Mouse (Mus musculus) stomach, embryonic 14.5 days (tissue): Measurements from ENCODE around the gene Ubald2. TPM values are rescaled to one million over a fixed set of nuclear protein-coding genes. Genes with fewer than 3 reads are reported as not detected.
A peak's percentile ranks its signal among the peaks of the same experiment; 100 is the strongest.

Experiments used
- ATAC-seq: fragments of 200-750 bp; cut with Nextera tagmentation; 2 replicates; pipeline ENCODE4 v1.8.0; 2017; ENCODE audit warnings: low read depth, moderate TSS enrichment; ENCODE audit not compliant: insufficient number of reproducible peaks, insufficient read depth, low FRiP score
- H3K27ac ChIP-seq: fragments of 300-500 bp; sonication (generic); 2 replicates; pipeline ENCODE4 v1.5.1; 2014; ENCODE audit warnings: mild to moderate bottlenecking, low read length, moderate library complexity, mixed read lengths
- H3K27me3 ChIP-seq: fragments of 300-500 bp; sonication (generic); 2 replicates; pipeline ENCODE4 v1.6.1; 2014; ENCODE audit warnings: low read length, control low read depth, mixed read lengths; ENCODE audit not compliant: control insufficient read depth, insufficient read depth
- H3K36me3 ChIP-seq: fragments of 300-500 bp; sonication (generic); 2 replicates; pipeline ENCODE4 v1.6.1; 2014; ENCODE audit warnings: mild to moderate bottlenecking, control low read depth, low read length, moderate library complexity, mixed read lengths; ENCODE audit not compliant: control insufficient read depth, insufficient read depth
- H3K4me1 ChIP-seq: fragments of 300-500 bp; sonication (generic); 2 replicates; pipeline ENCODE4 v1.6.1; 2014; ENCODE audit warnings: low read length, control low read depth, mixed read lengths; ENCODE audit not compliant: control insufficient read depth, insufficient read depth
- H3K4me2 ChIP-seq: fragments of 300-500 bp; sonication (generic); replicated peaks from 2 replicates; pipeline ENCODE4 v1.6.1; 2014; ENCODE audit warnings: low read depth, low read length, control low read depth
- H3K4me3 ChIP-seq: fragments of 300-500 bp; sonication (generic); 2 replicates; pipeline ENCODE4 v1.5.1; 2014; ENCODE audit warnings: low read depth, low read length, control low read depth
- H3K9ac ChIP-seq: fragments of 300-500 bp; sonication (generic); replicated peaks from 2 replicates; pipeline ENCODE4 v1.6.1; 2014; ENCODE audit warnings: low read depth, mild to moderate bottlenecking, control low read depth, low read length, moderate library complexity, mixed read lengths
- H3K9me3 ChIP-seq: fragments of 300-500 bp; sonication (generic); 2 replicates; pipeline ENCODE4 v1.6.1; 2016; ENCODE audit warnings: low read depth, low read length, control low read depth; ENCODE audit not compliant: control insufficient read depth
- WGBS: fragments of 180-500 bp; shearing (Covaris S2); extraction: QIAGEN DNeasy Blood & Tissue Kit; methylation state at CpG from one replicate; pipeline ENCODE4 v1.1.7; 2014; 5-methylcytosine and 5-hydroxymethylcytosine counted together
- polyA plus RNA-seq: library from polyadenylated mRNA; unstranded; fragments of >200 nt; fragmentation: Nextera tagmentation; extraction: Ambion mirVana; gene quantifications from 2 replicates; pipeline ENCODE4 v1.2.1, GENCODE M21; 2014

The Ubald2 gene
- polyA plus RNA-seq, 1 experiment from 2014 or later, result 56.1 TPM

DNA sequence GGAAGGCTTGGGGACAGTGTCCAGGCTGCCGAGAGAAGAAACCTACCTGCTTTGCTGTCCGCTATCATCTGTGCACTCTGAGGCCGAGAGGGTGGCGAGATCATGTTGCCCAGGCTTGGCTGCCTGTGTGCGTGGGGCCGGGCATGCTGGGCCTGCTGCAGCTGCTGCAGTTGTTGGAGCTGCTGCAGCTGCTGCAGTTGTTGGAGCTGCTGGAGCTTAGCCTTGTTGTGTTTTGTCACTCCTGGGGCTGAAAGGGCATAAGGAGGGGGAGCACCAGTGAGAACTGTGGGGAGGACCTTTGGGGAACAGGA is 8.9 kb downstream of the Ubald2 start:
- ATAC-seq, result no peak
- H3K9ac ChIP-seq, result no peak overlapping the region
- H3K4me3 ChIP-seq, result no peak overlapping the region
- H3K27ac ChIP-seq, result no peak overlapping the region
- H3K27me3 ChIP-seq, result no peaks in the 10 kb centered on the region
- H3K4me1 ChIP-seq, result no peaks in the 10 kb centered on the region
- H3K36me3 ChIP-seq, result peaks cover 9% of the 10 kb centered on the region
- 69% methylated on average over 6 of the region's 6 CpGs for WGBS
- H3K4me2 ChIP-seq, result no peak overlapping the region
- H3K9me3 ChIP-seq, result no peaks in the 10 kb centered on the region

- Histone ChIP-seq H3K27me3 (no peaks in the 10 kb centered on the region), H3K4me1 (no peaks in the 10 kb centered on the region), H3K36me3 (peaks cover 8% of the 10 kb centered on the region), H3K27ac (no peak overlapping the region), H3K4me2 (no peak overlapping the region), H3K9ac (no peak overlapping the region), H3K9me3 (no peaks in the 10 kb centered on the region), H3K4me3 (no peak overlapping the region)
- WGBS, result 85% methylated on average over 6 of the region's 6 CpGs
- no peak for ATAC-seq
Measured at GRCm38 (mm10) chr11:116443311-116443710, 9.4 kb downstream of the Ubald2 start.

DNA sequence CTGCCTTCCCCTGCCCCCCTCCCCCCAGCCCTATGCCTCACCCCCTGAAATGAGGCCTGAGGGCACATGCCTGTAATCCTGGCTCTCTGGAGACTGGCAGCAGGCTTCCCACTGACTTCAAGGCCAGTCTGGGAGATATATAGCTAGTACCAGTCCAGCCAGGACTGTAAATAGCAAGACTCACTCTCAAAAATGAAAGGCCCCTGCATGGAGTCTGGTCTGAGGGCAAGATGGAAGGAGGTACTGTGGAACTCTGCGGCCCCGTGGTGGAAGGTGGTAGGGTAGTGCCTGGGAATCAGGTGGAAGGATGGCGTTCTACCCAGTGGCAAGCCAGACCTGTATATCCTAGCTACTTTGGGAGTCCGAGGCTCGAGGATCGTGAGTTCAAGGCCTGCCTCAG is 10.0 kb downstream of the Ubald2 start:
- 94% methylated on average over 6 of the region's 6 CpGs for WGBS
- no peak for ATAC-seq
- peaks cover 7% of the 10 kb centered on the region for H3K36me3 ChIP-seq
- H3K27me3 ChIP-seq, result no peaks in the 10 kb centered on the region
- no peaks in the 10 kb centered on the region for H3K9me3 ChIP-seq
- no peak overlapping the region for H3K9ac ChIP-seq
- no peak overlapping the region for H3K4me2 ChIP-seq
- H3K4me3 ChIP-seq, result no peak overlapping the region
- H3K4me1 ChIP-seq, result no peaks in the 10 kb centered on the region
- no peak overlapping the region for H3K27ac ChIP-seq

- no peak overlapping the region for H3K9ac ChIP-seq
- H3K4me3 ChIP-seq, result no peak overlapping the region
- peak overlapping the region; percentile 22; the same call in 1 of the 2 replicates for H3K4me2 ChIP-seq
- 20% methylated on average over 16 of the region's 16 CpGs for WGBS
- H3K36me3 ChIP-seq, result no peaks in the 10 kb centered on the region
- H3K4me1 ChIP-seq, result no peaks in the 10 kb centered on the region
- ATAC-seq, result peak; percentile 42; the same call in 1 of the 2 replicates
- no peaks in the 10 kb centered on the region for H3K9me3 ChIP-seq
- H3K27me3 ChIP-seq, result no peaks in the 10 kb centered on the region
- no peak overlapping the region for H3K27ac ChIP-seq
Measured at GRCm38 (mm10) chr11:116445596-116446307, 11.9 kb downstream of the Ubald2 start.

- Histone ChIP-seq H3K4me1 (no peaks in the 10 kb centered on the region), H3K9ac (no peak overlapping the region), H3K4me3 (no peak overlapping the region), H3K27me3 (no peaks in the 10 kb centered on the region), H3K27ac (no peak overlapping the region), H3K36me3 (no peaks in the 10 kb centered on the region), H3K9me3 (no peaks in the 10 kb centered on the region), H3K4me2 (peak overlapping the region; percentile 22; the same call in 1 of the 2 replicates)
- peak; percentile 7; the same call in 1 of the 2 replicates for ATAC-seq
- whole genome bisulfite sequencing, result 10% methylated on average over 19 of the region's 19 CpGs
Measured at GRCm38 (mm10) chr11:116446308-116446887, 12.5 kb downstream of the Ubald2 start.

GRCm38 (mm10) chr11:116447822-116448221 is 13.9 kb downstream of the Ubald2 start:
- Histone ChIP-seq H3K9me3 (no peaks in the 10 kb centered on the region), H3K9ac (no peak overlapping the region), H3K4me3 (no peak overlapping the region), H3K4me1 (no peaks in the 10 kb centered on the region), H3K4me2 (no peak overlapping the region), H3K27me3 (no peaks in the 10 kb centered on the region), H3K36me3 (no peaks in the 10 kb centered on the region), H3K27ac (no peak overlapping the region)
- 72% methylated on average over 5 of the region's 5 CpGs for WGBS
- ATAC-seq, result no peak

- 93% methylated on average over 3 of the region's 3 CpGs for WGBS
Measured at GRCm38 (mm10) chr11:116449341-116449740, 15.4 kb downstream of the Ubald2 start.

GRCm38 (mm10) chr11:116453889-116454288 is 20.0 kb downstream of the Ubald2 start:
- Histone ChIP-seq H3K4me1 (no peaks in the 10 kb centered on the region), H3K9me3 (no peaks in the 10 kb centered on the region), H3K27me3 (no peaks in the 10 kb centered on the region), H3K9ac (no peak overlapping the region), H3K36me3 (no peaks in the 10 kb centered on the region), H3K27ac (no peak overlapping the region), H3K4me2 (no peak overlapping the region), H3K4me3 (no peak overlapping the region)
- WGBS, result 91% methylated on average over 10 of the region's 10 CpGs
- no peak for ATAC-seq

More at GRCm38 (mm10) chr11:116449341-116449740, 15.4 kb downstream of the Ubald2 start:
- H3K4me1 ChIP-seq, result no peaks in the 10 kb centered on the region
- no peak overlapping the region for H3K4me3 ChIP-seq
- no peak overlapping the region for H3K9ac ChIP-seq
- no peaks in the 10 kb centered on the region for H3K36me3 ChIP-seq
- H3K27me3 ChIP-seq, result no peaks in the 10 kb centered on the region
- H3K9me3 ChIP-seq, result no peaks in the 10 kb centered on the region
- no peak overlapping the region for H3K27ac ChIP-seq
- no peak overlapping the region for H3K4me2 ChIP-seq
- ATAC-seq, result no peak
